Mouse (Mus musculus) right cerebral cortex, postnatal 14 days (tissue): ENCODE data around the gene Msantd3.
A peak's percentile ranks its signal among the peaks of the same experiment; 100 is the strongest.

ENCODE experiments used
- DNase-seq: peaks from one replicate; pipeline ENCODE4 v3.0.0; 2022

Msantd3 gene

DNA sequence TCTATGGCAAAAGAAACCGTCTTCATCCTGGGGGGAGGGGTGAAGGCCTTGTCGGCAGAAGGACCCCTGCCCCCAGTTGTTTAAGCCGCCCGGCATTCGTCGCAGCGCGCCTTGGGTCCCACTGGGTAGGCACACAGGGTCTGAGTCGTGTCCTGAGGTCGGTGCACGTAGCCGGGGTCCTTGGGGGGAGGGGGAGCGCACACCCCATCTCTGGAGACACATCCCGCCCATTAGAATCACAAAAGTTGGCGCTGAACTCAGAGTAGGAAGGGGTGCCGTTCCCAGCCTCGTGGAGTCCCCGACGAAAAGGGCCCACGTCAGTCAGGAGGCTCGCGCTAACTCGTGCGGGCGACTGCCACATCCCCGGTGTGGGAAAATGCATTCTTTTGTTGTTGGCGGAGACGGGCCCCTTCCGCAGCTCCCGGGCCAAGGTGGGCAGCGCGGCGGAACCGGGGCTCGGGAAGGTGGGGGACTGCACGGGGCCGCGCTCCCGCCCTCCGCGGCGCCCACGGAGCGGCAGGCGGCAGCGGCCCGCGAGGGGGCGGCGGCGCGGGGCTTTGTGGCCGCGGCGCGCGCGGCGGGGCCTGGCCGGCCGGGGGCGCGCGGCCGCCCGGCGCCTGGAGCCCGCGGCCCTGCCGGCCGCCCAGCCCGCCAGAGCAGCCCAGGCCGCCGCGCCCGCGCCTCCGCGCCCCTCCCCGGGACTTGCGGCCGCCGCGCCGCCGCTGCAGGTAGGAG, at the start of gene Msantd3:
Gene Msantd3, plus strand, starts transcription at position 95 of the 735 bp plus-strand sequence.
- DNase-seq, result peak; percentile 41

DNA sequence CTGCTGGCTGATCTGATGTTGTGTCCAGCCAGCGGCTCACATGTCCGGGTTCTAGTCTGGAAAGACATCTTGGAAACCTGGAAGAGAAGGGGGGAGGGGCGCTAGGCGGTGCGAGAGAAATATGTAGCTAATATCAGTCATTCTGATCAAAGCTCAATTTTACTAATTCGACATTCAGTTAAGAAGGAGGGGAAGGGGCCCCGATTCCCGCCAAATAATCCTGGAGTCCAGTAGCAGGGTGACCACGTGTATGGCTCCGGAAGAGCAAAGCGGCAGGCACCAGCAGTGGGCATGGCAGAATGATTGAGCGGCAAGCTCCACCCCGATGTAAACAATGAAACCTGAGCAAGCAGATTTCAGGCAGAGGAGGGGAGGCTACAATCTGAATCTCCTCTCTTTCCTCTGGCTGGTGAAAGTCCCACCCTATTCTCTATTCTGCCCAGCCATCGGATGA, 48.4 kb upstream of the Msantd3 start:
- no peak for DNase-seq

DNA sequence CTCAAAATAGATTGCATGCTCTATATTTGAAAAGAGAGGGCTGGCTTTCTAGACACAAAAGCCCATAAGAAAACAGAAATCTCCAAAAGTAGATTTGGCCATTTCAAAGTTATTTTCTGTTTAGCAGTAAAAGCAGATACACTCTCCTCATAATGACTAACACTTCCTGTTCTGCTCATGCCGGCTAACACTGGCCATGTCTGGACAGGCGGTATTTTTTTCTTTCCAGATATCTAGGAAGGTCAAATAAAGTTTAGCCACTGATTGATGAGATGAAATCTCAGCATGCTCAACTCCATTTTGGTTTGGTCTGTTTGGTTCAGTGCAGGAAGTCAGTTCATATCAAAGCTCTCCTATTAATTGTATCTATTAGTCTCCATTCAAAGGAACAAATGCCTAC, 47.2 kb upstream of the Msantd3 start:
- DNase-seq, result no peak

DNA sequence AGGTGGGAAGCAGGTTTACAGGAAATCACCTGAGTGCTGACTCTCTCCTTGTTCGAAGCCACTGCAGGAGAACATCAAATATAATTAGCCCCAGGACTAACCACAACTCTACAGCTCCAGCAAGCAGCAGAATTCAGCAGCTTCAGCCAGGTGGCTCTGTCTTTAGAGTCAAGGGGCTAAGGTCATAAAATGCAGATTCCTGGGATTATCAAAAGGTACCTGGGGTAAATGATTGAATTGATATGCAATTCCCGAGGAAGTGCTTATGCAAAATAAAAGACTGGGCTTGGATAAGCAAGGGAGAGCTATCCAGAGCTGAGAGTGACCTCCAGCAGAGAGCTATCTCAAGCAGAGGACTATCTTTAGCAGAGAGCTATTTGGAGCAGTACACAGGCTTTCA, 28.9 kb upstream of the Msantd3 start:
- no peak for DNase-seq

DNA sequence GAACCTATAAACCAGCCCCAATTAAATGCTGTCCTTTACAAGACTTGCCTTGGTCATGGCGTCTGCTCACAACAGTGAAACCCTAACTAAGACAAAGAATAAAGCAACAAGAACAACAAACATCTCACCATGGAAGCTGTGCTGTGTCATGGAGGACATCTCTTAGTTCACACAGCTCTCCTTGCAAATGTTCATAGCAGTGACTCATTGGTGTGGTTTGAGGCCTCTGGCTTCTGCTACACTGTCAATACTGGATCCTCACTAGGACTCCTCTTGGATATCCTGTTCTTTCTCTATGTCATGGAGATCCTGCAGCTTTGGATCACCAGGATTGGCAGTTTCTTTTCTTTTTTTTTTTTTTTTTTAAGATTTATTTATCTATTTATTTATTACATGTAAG, 10.2 kb upstream of the Msantd3 start:
- no peak for DNase-seq

DNA sequence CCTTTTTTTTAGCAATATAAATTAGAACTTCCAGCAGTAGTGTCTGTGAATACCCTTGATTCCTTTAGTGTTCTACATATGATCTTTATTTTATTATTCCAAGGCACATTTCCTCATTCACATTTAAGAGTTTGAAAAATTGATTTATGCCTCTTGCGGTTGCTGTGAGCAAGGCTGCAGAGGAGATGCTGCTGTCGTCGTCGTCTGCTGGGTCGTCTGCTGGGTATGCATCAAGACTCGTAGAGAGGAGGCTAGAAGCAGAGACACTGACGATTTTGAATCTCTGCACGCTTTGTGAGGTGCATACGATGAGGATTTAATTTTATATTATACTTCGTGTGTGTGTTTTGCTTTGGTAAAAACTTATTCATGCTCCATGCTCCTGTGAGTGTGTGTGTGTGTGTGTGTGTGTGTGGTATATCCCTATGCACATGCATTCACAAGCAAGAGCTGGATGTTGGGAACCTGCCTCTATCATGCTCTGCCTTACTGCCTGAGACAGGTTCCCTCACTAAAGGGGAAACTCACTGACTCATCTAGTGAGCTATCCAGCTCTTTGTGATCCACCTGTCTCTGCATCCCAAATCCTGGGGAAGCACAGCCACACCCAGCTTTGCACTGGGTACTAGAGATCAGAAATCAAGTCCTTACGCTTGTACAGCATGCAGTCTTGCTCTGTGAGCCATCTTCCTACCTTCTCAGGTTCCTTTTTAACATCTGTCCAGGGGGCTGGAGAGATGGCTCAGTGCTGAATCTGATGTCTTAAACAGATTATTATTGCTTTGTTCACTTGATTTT, 7.7 kb upstream of the Msantd3 start:
- no peak for DNase-seq

DNA sequence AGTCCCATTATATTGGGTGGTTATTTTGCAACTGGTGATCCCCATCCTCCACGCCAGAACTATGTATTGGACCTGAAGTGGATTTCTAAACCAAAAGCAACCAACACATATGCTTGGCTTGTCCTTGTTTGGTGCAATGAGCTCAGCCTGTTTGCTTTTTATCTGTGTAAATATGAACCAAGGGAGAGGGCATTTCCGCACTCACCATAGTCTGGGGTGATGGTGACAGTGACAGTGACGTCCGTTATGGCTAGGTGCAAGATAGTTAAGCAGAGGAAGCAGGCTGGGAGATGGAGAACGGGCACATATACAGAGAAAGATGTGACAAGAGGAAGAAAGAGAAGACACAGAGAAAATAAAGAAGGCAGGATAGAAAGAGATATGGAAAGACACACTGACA, 3.5 kb upstream of the Msantd3 start:
- DNase-seq, result no peak

DNA sequence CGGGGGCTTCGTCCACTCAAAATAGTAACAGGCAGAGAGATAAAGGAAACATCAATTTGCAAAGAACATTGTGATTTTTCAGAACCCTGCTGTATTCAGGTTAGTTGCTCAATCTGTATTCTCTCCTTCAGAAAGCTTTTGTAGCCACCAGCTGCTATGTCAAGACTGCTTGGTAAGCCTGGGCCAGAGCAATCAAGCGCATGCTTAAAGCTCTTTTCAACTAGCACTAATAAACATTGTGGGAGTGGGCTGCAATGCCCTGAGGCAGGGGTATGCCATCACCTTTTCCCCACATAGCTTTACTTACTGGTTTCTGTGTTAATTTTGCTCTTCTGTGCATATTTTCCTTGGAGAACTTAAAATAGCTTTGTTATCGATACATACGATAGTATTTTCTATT, 2.7 kb upstream of the Msantd3 start:
- no peak for DNase-seq

DNA sequence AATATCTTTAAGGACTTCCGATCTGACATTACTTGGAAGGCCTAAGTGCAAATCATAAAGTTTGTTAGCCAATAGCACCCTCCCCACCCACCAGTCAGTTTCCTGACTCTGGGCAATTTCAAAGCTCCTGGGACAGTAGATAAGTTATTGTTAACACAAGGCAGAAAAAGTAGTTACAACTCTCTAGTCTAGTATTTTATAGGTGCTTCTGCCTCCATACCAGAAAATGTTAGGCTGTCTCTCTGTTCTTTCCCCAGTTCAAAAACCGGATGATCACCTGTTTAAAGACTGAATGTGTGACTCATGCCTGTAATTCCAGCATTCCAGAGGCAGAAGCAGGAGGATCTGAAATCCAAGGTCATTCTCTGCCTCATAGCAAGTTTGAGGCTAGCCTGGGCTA, 1.2 kb upstream of the Msantd3 start:
- no peak for DNase-seq

DNA sequence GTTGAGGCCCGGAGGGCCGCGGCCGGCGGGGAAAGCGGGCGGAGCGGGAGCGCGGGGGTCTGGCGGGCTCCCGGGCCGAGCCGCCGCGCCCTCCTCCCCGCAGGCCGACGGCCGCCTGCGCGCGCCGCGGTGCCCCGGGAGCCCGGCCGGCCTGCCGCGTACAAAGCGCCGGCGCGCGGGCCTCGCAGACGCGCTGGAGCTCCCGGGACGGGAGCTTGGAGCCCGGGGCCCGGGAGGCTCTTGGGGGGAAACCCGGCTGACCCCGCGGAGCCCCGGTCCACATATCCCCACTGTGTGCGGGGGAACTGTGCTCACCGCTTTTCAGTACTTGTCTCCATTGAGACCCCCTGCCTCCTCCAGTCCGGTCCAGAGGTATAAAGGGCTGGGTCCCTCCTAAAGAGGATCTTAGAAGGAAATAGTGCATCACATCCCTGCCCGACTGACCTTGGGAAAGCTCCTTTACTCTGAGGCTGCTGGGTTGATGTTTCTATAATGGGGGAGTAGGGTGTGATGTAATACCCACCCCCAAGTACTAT, 909 bp downstream of the Msantd3 start:
- peak; percentile 23 for DNase-seq

DNA sequence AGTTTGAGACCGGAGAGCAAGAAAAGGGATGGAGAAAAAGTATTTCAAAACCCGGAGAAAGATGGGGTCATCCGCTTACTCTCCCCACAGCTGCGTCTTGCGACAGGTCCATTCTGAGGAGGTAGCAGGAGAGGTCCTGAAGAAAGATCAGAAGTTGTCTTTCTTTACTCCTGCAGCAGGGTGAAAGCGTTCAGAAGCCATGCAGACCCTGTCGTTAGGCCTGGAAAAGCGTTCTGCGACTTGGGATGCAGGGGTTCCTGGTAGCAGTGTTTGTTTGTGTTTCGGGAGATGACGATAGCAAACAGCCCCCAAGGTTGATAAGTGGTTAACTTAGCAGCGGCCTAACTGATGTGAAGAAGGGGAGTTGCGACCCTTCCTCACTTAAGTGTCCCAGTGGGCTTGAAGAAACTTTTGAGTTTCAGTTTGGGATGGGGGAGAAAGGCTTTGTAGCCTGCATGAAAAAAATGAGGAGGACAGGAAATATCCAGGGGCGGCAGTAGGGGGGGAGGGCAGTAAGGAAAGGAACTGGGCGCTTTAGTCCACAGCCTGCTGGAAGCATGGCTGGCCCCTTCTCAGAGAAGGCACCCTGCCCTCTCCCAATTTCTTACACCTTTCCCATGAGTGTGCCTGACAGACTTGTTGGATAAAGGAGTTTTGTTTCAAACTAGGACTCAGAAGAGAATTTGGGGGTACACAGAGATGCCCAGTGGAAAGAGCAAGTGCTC, 2.0 kb downstream of the Msantd3 start:
- no peak for DNase-seq

DNA sequence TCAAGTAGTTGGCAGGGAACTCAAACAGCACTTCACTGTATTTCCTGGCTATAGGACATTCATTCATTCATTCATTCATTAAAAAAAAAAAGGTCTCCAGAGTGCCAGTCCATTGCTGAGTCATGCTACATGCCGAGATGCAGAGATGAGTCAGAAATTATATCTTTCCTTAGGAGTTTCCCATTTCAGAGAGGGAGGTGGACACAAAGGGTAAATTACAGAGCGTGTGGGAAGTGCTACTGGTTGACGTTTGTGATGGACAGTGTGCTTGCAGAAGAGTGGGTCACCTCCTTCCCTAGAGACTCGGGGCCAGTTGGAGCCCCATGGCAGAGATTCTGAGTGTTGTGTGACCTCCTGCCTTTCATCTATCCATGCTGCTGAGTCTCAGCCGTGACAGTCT, 2.6 kb downstream of the Msantd3 start:
- DNase-seq, result no peak

DNA sequence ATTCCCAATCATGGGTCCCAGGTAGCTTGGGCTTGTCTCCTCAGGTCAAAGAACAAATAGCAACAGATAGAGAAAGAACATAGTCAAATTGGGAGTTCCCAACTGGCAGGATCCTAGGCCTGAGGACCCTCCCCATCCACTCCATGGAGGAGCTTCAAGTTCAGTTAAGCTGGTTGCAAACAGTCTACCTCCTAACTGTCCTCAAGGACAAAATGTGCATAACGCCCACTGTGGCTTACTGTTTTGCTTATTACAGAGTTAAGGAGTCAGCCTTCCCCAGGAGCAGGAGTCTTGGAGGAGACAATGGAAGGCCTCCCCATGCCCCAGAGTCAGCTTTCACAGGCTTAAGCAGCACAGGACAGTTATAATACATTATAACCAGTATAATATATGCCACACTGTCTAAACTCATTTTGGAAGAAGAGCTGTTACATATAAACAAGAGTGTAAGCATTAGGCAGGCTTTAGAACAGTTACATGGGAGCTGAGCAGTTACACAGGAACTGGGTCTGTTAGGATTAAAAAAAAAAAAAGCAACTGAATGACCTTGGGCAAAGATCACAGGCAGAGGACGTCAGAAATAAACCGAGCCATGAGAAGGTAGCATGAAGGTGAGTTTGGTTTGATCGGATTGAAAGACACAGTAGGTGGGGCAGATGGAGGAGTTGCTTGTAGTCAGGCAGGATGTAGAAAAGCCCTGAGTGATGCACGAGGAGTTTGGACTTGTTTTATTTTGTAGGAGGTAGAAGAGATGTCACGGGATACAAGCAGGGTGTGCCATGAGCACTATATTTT, 3.5 kb downstream of the Msantd3 start:
- DNase-seq, result no peak

DNA sequence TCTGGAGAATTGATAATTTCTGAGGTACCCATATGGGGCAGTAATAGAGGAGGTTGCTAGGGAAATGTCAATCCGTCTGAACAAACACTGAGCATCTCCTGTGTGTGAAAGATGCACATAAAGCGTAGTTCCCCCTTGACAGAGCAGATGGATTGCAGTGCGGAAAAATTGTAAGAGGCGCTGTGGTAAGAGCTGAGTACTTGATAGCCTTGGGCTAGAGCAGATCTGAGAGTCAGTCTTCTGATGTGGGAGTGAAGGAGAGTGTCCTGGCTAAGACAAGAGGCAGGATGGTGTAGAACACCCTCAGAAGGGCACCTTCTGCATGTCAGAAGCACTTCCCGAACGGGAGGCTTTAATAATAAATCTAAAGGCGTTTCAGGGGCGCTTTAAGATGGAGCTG, 4.4 kb downstream of the Msantd3 start:
- DNase-seq, result no peak

DNA sequence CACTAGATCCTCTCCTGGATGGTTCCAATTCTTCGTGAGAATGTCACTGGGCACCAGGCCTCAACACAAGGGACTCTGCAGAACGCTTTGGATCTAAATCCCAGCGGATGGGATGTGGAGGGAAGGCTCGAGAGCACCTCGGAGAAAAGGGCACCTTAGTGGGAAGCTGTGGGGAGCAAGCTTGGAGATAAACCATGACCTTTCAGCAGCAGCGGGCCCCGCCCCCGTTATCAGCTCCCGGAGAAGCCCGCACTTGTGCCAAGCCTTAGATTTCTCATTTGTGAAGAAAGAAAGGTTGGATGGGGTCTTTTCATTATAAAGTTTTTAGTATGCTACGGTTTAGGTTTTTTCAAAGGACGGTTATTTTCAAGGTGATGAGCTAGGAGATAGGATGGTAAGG, 6.2 kb downstream of the Msantd3 start:
- no peak for DNase-seq

DNA sequence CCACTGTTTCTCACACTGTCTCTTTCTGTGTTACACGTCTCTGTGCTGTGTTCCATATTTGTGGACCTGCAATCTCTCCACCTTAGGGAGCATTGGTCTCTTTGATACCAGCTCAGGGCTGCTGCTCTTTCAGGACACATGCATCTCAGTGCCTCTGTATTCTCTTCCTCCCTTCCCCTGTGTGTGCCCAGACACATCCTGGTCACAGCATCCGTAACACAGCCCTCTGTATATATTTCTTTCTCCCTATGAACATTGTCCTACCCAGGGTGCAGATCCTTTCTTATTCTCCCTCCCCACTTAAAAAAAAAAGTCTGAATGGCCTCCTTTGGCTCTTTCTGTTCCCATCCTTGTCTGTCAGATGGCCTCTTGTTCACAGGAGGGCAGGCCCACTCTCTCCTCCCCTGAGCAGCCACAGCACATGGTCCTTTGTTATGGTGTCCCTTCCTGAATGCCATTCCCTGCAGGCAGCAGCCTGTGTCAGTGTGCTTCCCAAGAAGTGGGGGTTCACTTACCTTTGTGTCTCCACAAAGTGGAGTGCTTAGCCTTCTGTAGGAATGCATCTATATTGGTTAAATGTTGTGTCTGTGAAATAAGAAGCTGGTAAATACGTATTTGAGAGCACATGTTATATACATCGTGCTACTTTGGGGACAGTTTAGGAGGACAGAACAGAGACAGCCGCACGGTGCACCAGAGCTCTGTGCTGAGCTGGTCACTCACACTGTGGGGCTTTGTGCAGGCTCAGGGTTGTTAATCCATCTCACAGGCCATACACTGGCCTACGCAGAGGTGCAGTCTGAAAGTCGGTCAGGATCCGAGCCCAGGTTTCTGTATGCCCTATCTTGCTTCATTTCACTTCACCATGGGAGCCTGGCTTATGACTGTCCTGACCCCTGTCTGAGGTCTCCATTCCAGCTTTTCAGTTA, 7.1 kb downstream of the Msantd3 start:
- DNase-seq, result no peak

DNA sequence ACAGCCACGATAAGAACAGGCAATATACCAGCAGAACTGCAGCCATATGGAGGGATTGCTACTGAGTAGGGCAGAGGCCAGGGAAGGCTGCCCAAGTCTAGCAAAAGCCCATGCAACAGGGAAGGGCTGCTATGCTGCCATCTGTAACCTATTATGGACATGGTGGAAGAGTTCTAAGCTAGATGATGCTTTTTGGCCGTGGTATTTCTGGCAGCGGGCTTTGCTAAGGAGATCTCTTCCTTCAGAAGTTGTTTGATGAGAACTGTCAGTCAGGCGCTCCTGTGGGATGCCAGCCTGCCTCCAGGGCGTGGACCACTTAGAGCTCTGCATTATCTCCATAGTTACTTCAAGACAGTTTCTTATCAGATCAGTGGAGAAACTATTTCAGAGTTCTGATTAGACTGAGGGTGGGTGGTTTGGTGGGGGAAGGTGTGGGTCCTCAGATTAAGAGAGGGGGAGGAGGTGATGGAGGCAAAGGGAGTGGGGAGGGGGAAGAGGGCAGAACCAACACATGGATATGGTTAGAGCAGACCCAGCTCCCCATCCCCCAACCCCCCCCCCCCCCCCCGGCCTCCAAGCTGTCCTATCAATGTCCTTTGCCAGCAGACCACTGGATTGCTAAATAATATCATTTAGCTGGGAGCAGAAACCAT, 8.8 kb downstream of the Msantd3 start:
- no peak for DNase-seq

DNA sequence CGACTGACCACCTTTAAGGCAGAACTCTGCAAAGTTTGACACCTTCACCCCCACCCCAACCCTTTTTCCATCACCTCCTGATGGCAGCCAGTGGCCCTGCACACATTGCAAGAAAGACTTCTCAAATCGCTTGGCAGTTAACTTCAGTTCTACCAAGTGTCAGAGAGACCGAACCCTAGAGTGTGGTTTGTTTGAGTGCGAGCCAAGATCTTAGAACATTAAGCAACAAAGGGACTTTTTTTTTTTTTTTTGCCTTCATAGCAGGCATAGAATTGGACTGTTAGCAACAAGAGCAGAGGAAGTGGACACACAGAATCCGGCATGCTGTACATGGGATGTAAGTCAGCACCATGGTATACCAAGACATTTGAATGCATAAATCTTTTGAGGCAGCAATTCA, 9.9 kb downstream of the Msantd3 start:
- DNase-seq, result no peak

DNA sequence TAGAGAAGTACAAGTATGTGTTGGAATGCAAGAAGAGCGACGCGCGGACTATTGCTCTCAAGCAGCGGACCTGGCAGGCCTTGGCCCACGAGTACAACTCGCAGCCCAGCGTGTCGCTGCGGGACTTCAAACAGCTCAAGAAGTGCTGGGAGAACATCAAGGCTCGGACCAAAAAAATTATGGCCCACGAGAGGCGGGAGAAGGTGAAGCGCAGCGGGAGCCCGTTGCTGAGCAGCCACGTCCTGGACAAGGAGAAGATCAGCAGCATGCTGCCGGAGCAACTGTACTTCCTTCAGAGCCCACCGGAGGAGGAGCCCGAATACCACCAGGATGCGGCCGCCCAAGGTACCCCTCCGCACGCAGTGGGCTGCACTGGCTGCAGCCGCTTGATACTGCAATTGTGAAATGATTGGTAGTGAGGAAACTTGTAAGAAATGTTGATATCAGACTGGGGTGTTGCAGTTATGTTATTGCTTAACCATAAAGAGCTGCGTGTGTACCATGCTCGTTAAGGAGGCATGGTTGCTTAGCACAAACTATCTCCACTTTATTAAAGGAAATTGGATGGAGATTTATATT, 12.8 kb downstream of the Msantd3 start:
- no peak for DNase-seq

DNA sequence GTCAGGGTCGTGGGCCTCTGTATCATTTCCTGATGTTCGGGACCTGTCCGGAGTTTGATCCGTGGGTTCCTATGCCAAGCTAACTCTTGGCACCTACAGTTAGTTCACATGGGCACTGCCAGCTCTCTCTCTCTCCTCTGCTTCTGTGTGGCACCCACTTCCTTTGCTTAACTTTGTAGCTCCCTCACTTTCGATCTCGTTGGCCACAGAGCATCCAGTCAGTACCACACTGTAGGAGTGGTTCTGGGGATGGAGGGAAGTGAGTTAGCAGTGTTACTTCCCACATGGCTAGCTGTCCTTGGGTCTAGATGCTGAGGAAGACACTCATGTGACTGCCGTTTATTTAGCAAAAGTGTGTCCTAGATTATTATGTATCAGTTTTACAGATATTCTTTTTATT, 14.4 kb downstream of the Msantd3 start:
- no peak for DNase-seq

DNA sequence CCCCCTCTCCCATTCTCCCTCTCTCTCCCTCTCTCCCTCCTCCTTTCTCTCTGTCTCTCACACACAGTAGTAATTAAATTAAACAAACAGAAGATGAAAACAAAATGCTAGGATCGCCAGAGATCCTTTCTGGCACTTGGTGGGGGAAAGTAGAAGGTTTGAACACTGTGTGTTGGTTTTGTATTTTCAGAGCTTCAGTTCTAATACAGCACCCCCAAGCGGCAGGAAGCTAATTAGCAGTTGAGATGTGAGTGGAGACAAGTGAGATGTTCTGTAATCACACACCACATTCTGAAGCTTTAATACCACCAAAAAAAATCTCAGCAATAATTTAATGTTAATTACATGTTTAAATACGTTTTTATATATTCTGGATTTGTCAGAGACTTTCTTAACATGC, 16.0 kb downstream of the Msantd3 start:
- DNase-seq, result peak; percentile 52
